Mouse (Mus musculus): Measurements from ENCODE around the gene Rasa3.

DNA sequence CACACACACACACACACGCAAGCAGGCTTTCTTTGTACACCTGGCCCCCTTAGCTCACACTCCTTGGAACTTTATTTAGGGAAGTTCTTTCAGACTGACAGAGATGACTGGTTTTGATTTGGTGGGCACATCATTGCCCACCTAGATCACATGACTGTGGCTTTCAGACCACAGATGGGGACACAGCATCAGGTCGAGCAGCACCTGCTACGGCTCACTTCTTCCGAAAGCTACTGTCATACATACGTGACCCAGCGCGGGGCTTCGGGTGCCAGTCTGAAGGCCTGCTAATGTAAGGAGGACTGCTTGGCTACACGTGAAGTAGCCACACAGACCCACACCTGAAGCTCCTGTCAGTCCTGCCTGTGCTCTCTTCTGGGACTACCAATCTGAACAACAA, 49.3 kb downstream of the Rasa3 start:
- TF ChIP-seq CTCF (IDR thresholded peaks at IDR 0.05; ENCODE audit: insufficient read depth, low read length) (no peak), POLR2A (IDR thresholded peaks at IDR 0.05; ENCODE audit: borderline replicate concordance, extremely low read depth, low read depth, low read length) (no peak)

Measured in lung, adult 2 months (tissue).